Mouse (Mus musculus) embryonic facial prominence, embryonic 10.5 days (tissue): Measurements from ENCODE around the gene Scamp1. TPM values are rescaled to one million over a fixed set of nuclear protein-coding genes. Genes with fewer than 3 reads are reported as not detected.
"Not testable (repeated sequence)": the region's sequence is repeated elsewhere in the genome, so short reads cannot be mapped to it uniquely, and the experiment has no call there.

Experiments
- DNase-seq: peaks from one replicate; pipeline ENCODE4 v3.0.0-alpha.2; 2017; ENCODE audit warnings: low spot score
- H3K27ac ChIP-seq: fragments of 300-500 bp; sonication (generic); replicated peaks from 2 replicates; pipeline ENCODE4 v1.5.1; 2016; ENCODE audit warnings: mild to moderate bottlenecking
- H3K27me3 ChIP-seq: fragments of 300-500 bp; sonication (generic); replicated peaks from 2 replicates; pipeline ENCODE4 v1.6.1; 2016; ENCODE audit warnings: low read depth, mild to moderate bottlenecking; ENCODE audit not compliant: poor library complexity, severe bottlenecking
- H3K36me3 ChIP-seq: fragments of 300-500 bp; sonication (generic); replicated peaks from 2 replicates; pipeline ENCODE4 v1.6.1; 2016; ENCODE audit warnings: mild to moderate bottlenecking, moderate library complexity
- H3K4me1 ChIP-seq: fragments of 300-500 bp; sonication (generic); 2 replicates; pipeline ENCODE4 v1.6.1; 2016
- H3K4me3 ChIP-seq: fragments of 300-500 bp; sonication (generic); 2 replicates; pipeline ENCODE4 v1.5.1; 2016; ENCODE audit warnings: mild to moderate bottlenecking, moderate library complexity
- H3K9me3 ChIP-seq: fragments of 300-500 bp; sonication (generic); 2 replicates; pipeline ENCODE4 v1.6.1; 2016; ENCODE audit warnings: mild to moderate bottlenecking
- WGBS: fragments of 180-500 bp; shearing (Covaris S2); methylation state at CpG from one replicate; pipeline ENCODE4 v1.1.7; 2016; 5-methylcytosine and 5-hydroxymethylcytosine counted together
- polyA plus RNA-seq: library from polyadenylated mRNA; unstranded; fragments of >200 nt; fragmentation: Nextera tagmentation; extraction: Ambion mirVana; gene quantifications from 2 replicates; pipeline ENCODE4 v1.2.1, GENCODE M21; 2016

Scamp1 gene
- polyA plus RNA-seq: 24.6 and 27.6 TPM in 2 replicates

DNA sequence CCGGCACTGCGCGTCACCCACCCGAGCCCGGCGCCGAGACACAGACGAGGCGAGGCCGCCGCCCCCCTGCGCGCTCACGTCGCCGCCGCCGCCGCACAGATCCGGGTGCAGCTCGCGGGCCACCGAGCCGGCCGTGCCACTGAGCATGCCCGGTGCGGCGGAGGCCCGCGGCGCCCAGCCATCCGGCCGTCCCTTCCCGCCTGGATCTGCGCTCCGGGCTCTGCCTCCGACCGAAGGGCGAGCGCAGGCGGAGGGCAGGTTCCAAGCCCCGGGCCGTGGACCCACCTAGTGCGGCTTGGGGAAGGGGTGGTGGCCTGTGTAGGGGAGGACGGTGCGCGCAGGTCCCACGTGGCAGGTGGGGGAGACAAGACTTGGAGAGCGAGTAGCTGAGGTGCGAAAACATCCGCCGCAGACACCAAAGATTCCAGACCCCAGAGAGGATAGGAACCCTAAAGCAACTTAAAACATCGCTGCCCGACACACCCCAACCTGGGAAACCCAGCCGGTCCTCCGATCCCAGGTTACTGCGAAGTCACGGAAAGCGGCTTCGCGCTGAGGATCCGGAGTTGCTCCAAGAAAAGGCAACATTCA is at the start of gene Scamp1:
Gene Scamp1, minus strand, starts transcription at position 577 of the 591 bp plus-strand sequence.
- H3K4me1 ChIP-seq: peaks cover 16% of the 10 kb centered on the region
- no peaks in the 10 kb centered on the region for H3K27me3 ChIP-seq
- H3K9me3 ChIP-seq: no peaks in the 10 kb centered on the region
- H3K4me3 ChIP-seq: peak within 1 kb of the TSS; percentile 99
- peak within 1 kb of the TSS; percentile 90 for H3K27ac ChIP-seq
- under 1% methylated on average over 62 of the region's 62 CpGs for WGBS
- DNase-seq: peak; percentile 95
- H3K36me3 ChIP-seq: no peaks in the 10 kb centered on the region

DNA sequence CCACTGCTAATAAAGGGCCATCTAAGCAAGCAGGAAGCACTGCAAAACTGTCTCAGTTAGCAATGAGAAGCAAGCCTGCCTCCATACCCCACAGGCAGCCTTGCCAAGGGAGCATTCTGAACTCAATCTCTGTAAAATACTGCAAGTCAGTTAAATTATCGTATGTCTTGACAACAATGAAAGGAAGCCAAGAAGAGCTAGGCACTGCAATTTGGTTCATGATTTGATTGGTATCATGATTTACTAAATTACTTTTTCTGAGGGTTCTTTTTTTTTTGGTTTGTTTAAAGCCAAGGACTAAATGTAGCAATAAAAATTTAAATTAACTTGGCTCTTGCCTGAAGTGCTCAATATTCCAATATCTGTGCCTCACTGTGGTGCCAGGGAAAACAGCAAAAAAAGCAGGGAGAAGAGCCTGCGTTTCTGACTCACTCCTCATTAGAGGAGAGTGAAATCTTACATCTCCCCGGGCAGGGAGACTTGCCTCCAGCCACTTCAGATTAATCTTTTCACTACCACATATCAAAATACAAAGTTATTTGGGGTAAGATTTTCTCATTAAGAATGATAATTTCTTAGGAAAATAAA is 44.8 kb upstream of the Scamp1 start:
- Histone ChIP-seq H3K27me3 (no peaks in the 10 kb centered on the region), H3K27ac (no peak overlapping the region), H3K4me1 (0 out of 2 replicates have a peak, but pooled peaks cover 5% of the 10 kb centered on the region), H3K4me3 (no peak overlapping the region), H3K36me3 (no peaks in the 10 kb centered on the region), H3K9me3 (no peaks in the 10 kb centered on the region)
- 81% methylated on average over 3 of the region's 3 CpGs for WGBS
- DNase-seq: no peak

DNA sequence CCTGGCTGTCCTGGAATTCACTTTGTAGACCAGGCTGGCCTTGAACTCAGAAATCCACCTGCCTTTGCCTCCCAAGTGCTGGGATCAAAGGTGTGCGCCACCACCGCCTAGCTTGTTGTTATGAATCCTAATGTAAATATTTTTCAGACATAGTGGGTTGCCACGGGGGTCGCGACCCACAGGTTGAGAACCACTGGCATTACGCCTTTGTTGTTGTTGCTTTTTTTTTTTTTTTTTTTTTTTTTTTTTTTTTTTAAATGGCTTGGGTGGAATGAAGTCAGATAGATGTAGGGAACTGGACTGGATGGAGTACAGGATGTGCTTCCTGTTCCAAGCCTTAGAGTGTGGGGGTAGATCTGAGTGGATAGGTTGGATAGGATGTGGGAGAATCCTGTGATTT is 43.3 kb upstream of the Scamp1 start:
- not testable (repeated sequence) for H3K4me1 ChIP-seq, DNase-seq, H3K4me3 ChIP-seq, H3K9me3 ChIP-seq, H3K27ac ChIP-seq, H3K27me3 ChIP-seq, H3K36me3 ChIP-seq
- WGBS: 89% methylated on average over 6 of the region's 6 CpGs

DNA sequence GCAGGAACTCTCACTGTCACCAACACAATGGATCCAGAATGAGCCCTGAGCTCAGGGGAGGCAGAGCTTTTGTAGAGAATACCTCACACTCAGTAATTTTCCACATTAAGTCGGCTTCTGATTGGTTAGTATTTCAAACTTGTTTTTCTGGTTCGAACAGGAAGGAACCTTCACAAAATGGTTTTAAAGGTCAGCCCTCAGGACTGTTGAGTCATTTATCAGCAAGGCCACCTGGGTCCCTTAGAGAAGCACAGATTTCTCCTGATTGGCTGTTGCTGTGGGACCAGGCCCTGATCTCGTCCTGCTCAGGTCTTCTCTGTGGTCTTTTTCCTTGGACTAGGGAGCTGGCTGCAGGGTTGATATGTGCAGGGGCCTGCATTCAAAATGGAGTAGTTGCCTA is 42.4 kb upstream of the Scamp1 start:
- peak overlapping the region; percentile 45; the same call in 1 of the 2 replicates for H3K27ac ChIP-seq
- no peak overlapping the region for H3K4me3 ChIP-seq
- DNase-seq: peak; percentile 17
- no peaks in the 10 kb centered on the region for H3K36me3 ChIP-seq
- H3K4me1 ChIP-seq: 0 out of 2 replicates have a peak, but pooled peaks cover 5% of the 10 kb centered on the region
- 0 out of 2 replicates have a peak, but pooled peaks cover 4% of the 10 kb centered on the region for H3K9me3 ChIP-seq
- no peaks in the 10 kb centered on the region for H3K27me3 ChIP-seq
- WGBS: 64% methylated on average over 3 of the region's 3 CpGs

DNA sequence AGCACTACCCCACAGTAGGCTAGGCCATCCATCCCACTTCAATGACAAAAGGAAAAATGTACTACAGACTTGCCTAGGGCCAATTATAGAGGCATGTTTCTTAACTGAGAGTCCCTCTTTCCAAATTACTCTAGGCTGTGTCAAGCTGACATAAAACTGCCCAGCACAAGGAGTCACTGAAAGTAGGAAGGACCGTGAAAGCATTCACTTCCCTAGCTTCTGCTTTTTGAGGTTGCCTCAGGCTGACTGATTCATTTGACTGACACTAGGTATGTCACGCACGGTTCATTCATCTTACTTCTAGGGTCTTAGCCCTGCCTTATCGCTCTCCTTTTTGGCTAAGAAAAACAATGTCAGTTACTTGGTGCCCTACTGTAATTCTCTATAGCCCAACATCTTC is 36.8 kb upstream of the Scamp1 start:
- Histone ChIP-seq H3K9me3 (0 out of 2 replicates have a peak, but pooled peaks cover 4% of the 10 kb centered on the region), H3K4me3 (no peak overlapping the region), H3K27ac (no peak overlapping the region), H3K36me3 (no peaks in the 10 kb centered on the region), H3K27me3 (no peaks in the 10 kb centered on the region), H3K4me1 (no peaks in the 10 kb centered on the region)
- DNase-seq: no peak
- 81% methylated on average over 4 of the region's 4 CpGs for WGBS

DNA sequence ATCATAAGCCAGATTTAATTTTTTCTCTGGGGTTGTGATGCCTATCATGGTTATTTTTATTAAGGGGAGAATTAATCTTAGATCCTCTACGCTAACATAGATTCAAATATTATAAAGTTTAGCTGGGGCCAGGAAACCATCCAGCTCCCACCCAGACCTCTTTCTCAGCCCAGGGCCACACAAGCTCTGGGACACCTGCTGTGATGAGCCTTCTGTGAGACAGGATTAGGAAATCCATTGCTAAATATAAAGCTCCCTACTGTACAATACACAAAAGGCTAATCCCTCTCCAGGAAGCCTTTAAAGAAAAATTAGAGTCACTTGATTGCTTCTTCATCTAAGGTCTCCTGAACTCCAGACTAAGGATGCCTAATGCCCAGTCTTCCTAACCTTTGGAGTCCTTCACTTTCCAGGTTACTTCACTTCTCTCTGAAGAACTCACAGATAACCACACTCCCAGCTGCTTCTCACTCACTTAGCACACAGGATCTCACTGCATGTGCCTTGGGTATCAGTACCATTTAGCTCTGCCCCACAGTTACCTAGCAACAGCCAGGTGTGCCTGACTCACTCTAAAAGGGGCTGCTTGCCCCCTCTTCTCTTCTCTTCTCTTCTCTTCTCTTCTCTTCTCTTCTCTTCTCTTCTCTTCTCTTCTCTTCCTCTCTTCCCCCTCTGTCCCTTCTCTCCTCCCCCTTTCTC is 35.6 kb upstream of the Scamp1 start:
- Histone ChIP-seq H3K27me3 (no peaks in the 10 kb centered on the region), H3K9me3 (0 out of 2 replicates have a peak, but pooled peaks cover 4% of the 10 kb centered on the region), H3K4me3 (no peak overlapping the region), H3K36me3 (no peaks in the 10 kb centered on the region), H3K4me1 (no peaks in the 10 kb centered on the region), H3K27ac (no peak overlapping the region)
- 75% methylated on average over 1 of the region's 1 CpGs for WGBS
- no peak for DNase-seq

DNA sequence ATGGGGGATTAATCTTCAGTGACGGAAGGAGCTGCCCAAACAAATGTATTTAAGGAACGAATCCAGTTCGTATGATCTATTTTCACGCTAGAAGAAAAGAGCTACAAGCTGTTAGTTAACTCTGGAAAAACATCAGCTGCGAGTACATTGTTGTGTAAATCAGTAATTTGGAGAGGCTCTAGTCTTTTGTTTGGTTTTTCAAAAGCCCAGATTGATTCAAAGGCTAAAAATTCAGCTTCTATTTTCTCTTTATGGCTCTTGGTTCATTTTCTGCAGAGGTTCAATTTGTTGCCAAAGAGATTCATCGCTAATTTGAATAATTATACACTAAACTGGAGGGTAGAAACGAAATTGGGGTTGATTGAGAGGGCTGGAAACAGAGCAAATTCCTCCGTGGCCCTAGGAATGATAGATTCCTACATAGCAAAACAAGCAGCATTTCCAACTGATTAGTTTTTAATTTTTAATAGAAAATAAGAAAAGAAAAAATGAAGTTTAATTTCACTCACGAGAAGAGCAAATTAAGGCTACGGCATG is 31.4 kb upstream of the Scamp1 start:
- no peaks in the 10 kb centered on the region for H3K36me3 ChIP-seq
- H3K4me1 ChIP-seq: no peaks in the 10 kb centered on the region
- no peaks in the 10 kb centered on the region for H3K27me3 ChIP-seq
- 0 out of 2 replicates have a peak, but pooled peaks cover 3% of the 10 kb centered on the region for H3K9me3 ChIP-seq
- H3K4me3 ChIP-seq: no peak overlapping the region
- DNase-seq: no peak
- WGBS: 73% methylated on average over 10 of the region's 10 CpGs
- H3K27ac ChIP-seq: no peak overlapping the region

DNA sequence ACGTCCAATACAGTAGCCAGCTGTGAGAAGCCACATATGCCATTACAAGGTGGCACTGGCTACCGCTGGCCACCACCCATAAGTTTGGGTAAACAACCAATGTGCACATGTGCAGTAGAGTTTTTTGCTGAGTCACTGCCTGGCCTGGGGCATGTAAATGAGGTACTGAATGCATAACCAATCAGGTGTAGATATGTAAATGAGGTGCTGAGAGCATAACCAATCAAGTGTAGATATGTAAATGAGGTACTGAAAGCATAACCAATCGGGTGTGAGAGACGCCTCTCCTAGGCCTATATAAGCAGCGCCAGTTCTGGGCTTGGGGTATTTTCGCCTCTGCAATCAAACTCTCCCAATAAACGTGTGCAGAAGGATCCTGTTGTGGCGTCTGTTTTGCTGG is 27.2 kb upstream of the Scamp1 start:
- not testable (repeated sequence) for DNase-seq, H3K9me3 ChIP-seq, H3K4me1 ChIP-seq, H3K27me3 ChIP-seq, H3K27ac ChIP-seq, H3K36me3 ChIP-seq, H3K4me3 ChIP-seq
- WGBS: 95% methylated on average over 8 of the region's 8 CpGs

DNA sequence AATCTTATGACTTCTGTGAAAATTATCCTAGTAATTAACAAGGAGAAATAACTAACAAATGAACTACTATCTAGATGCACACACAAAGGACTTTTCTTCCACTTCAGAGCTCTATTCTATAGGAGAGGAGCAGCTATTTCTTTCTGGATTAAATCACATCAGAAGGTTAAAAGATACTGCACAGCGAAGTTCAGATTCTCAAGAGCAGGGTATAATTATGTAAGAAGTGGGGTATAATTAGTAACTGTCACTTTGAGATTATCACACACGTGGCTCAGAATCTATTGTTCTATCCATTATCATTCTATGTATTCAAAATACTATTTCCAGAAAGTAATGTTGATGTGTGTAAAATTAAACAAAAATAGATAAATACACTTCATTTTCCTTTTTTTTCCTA is 22.6 kb upstream of the Scamp1 start:
- 72% methylated on average over 2 of the region's 2 CpGs for WGBS
- H3K4me1 ChIP-seq: peaks cover 17% of the 10 kb centered on the region
- H3K27me3 ChIP-seq: no peaks in the 10 kb centered on the region
- no peaks in the 10 kb centered on the region for H3K36me3 ChIP-seq
- no peak overlapping the region for H3K27ac ChIP-seq
- 0 out of 2 replicates have a peak, but pooled peaks cover 3% of the 10 kb centered on the region for H3K9me3 ChIP-seq
- no peak overlapping the region for H3K4me3 ChIP-seq
- DNase-seq: no peak

DNA sequence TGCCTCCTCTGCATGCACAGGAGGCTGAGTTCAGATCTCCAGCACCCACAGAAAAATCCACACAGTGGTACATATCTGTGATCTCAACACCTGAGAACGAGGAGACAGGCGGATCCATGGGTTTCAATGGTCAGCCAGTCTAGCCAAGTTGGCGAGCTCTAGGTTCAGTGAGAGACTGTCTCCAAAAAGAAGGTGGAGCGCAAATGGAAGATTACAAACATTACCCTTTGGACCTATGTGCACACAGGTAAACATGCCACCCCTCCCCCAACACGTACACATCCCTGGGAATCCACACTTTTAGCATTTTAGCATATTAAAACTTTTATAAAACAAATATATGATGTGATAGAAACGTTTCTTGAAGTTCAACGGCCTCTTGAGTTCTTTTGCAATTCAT is 21.9 kb upstream of the Scamp1 start:
- Histone ChIP-seq H3K27ac (no peak overlapping the region), H3K4me1 (peaks cover 17% of the 10 kb centered on the region), H3K4me3 (no peak overlapping the region), H3K9me3 (no peaks in the 10 kb centered on the region), H3K36me3 (no peaks in the 10 kb centered on the region), H3K27me3 (no peaks in the 10 kb centered on the region)
- WGBS: 90% methylated on average over 7 of the region's 7 CpGs
- no peak for DNase-seq

DNA sequence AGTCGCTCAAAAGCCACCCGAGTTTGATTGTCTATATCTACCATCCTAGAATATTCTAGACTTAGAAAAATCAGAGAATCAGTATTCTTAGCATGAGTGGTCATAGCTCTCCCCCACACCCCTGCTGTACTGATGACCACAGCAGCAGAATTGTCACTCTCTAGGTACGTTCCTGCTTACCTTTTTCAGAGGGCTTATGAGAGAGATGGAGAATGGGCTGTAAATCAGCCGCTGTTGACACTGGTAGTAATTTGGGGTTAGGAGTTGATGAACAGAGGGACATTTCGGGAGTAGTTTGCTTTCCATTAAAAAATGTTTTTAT is 21.3 kb upstream of the Scamp1 start:
- WGBS: 27% methylated on average over 5 of the region's 5 CpGs
- Histone ChIP-seq H3K36me3 (no peaks in the 10 kb centered on the region), H3K4me3 (peak overlapping the region; percentile 43), H3K4me1 (peaks cover 17% of the 10 kb centered on the region), H3K27me3 (no peaks in the 10 kb centered on the region), H3K9me3 (no peaks in the 10 kb centered on the region), H3K27ac (0 out of 2 replicates have a peak overlapping the region, but pooled peaks have one; percentile 45)
- DNase-seq: no peak

DNA sequence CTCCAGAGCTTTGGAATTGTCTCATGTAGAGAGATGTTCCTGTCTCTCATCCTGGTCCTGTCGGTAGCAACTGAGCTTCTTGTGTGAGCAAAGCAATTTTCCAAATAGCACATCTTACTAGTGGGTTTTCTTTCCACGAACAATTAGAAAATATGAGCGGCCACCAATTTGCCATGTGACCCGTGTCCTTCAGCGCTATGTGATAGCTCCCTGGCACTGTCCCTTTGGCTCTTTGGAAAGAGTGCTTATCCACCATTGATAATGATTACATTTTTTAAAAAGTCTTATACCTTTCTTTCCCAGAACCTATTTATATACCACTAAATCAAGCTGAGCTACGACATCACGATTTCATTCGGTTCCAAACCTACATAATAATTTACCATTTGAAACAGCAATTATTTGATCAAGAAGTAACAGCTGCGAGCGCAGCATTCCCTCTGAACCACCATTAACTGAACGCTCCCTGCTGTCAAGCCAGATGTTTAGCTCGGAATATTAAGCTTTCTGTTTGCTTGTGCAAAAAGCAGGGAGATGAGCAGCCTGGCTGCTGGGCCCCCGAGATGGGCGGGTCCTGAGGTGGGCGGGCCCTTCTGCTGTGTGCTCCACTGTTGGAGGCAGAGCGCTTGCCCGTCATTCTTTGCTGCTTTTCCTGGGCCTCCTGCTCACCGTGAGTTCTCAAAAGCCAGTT is 20.8 kb upstream of the Scamp1 start:
- Histone ChIP-seq H3K9me3 (no peaks in the 10 kb centered on the region), H3K27ac (0 out of 2 replicates have a peak overlapping the region, but pooled peaks have one; percentile 45), H3K4me3 (peak overlapping the region; percentile 43), H3K36me3 (no peaks in the 10 kb centered on the region), H3K4me1 (peaks cover 17% of the 10 kb centered on the region), H3K27me3 (no peaks in the 10 kb centered on the region)
- WGBS: 47% methylated on average over 18 of the region's 18 CpGs
- peak; percentile 74 for DNase-seq
